Mouse (Mus musculus): Measurements from ENCODE around the gene Szrd1.
"Not testable (repeated sequence)": the region's sequence is repeated elsewhere in the genome, so short reads cannot be mapped to it uniquely, and the experiment has no call there.

Gene Szrd1

DNA sequence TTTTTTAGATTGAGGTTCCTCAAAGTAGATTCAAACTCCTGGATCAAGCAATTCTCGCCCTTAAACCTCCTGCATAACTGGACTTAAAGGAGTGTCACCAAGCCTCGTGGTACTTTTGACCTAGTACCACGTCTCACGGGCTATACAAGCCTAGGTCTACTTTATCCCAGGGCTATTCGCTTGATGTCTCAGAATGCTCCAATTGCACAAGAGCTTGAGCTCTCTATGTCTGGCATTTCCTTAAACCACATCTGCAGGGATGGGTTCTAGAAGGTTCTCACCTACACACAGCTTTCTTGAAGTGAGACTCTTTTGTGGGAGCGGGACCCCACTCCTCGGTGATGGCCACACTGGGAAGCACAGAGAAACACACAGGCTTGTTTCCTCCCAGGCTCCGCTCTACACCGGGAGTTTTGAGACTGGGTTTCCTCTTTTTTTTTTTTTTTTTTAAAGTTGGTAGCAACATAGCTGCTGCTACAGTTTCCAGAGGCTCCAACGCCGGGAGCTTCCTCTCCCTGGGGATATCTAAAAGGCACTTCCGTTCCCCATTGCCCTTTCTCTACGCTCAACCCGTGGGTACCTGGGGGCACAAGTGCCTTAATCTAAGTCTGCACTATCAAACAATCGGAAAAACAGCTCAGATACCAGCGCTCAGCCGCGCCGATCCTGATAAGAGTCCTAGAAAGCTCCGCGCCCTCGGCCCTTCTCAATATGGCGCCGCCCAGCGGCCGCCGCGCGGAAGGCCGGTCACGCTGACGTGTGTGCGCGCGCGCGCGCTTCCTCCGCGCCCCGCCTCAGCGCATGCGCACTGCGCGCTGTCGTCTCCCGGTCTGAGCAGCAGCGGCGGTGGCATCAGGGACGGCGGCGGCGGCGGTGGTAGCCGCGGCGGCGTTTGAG is 7.8 kb upstream of the Szrd1 start, which contains the start of gene Fbxo42:
Gene Fbxo42 (plus strand): TSS at position 802 of the 897 bp plus-strand sequence.
- DNase-seq (ENCODE audit: low spot score in 2 of 2) = peak; percentile 84 to 94

GRCm38 (mm10) chr4:141146491-141147033 is 7.0 kb upstream of the Szrd1 start:
- no peak for DNase-seq (ENCODE audit: low spot score in 2 of 2)

DNA sequence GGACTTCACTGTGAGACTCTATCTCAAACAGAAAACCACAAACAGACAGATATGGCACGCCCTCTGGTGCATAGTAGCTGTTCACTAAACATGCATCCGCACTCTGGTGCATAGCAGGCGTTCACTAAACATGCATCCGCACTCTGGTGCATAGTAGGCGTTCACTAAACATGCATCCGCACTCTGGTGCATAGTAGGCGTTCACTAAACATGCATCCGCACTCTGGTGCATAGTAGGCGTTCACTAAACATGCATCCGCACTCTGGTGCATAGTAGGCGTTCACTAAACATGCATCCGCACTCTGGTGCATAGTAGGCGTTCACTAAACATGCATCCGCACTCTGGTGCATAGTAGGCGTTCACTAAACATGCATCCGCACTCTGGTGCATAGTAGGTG is 5.5 kb upstream of the Szrd1 start:
- not testable (repeated sequence) for DNase-seq (ENCODE audit: low spot score in 2 of 2)

GRCm38 (mm10) chr4:141142285-141142811 is 2.8 kb upstream of the Szrd1 start:
- DNase-seq (ENCODE audit: low spot score in 2 of 2) = peak in 1 of 2 experiments; percentile 72

DNA sequence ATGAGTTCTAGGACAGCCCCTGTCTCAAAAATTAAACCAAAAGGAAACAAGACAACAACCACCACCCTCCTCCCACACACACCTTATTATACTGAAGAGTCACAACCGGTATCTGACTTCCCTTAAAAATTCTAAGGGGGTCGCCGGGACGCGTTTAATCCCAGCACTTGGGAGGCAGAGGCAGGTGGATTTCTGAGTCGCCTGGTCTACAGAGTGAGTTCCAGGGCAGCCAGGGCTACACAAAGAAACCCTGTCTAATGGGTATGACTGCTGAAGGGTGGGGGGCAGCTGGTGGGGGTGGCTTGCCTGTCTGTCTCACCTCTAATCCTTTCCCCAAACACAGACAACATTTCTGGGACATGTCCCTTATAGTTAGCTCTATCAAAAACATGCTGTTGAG is 1.4 kb upstream of the Szrd1 start:
- DNase-seq (ENCODE audit: low spot score in 2 of 2) = no peak

GRCm38 (mm10) chr4:141140354-141140753 is 779 bp upstream of the Szrd1 start:
- not testable (repeated sequence) for DNase-seq (ENCODE audit: low spot score in 2 of 2)

- DNase-seq (ENCODE audit: low spot score in 2 of 2) = no peak
Observed at GRCm38 (mm10) chr4:141138425-141139115, 1.0 kb downstream of the Szrd1 start.

DNA sequence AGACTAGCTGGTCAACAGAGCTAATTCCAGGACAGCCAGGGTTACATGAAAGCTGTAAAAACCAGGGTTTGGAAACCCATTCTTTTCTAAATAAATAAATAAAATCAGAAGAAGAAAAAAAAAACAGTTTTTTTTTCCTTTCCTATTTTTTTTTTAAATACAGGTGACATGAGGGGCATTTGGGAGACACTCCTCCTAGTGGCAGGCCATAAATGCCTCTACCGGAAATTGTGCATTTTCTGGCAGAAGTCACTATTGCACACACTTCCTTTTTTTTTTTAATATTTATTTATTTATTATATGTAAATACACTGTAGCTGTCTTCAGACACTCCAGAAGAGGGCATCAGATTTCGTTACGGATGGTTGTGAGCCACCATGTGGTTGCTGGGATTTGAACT is 1.8 kb downstream of the Szrd1 start:
- not testable (repeated sequence) for DNase-seq (ENCODE audit: low spot score in 2 of 2)

- DNase-seq (ENCODE audit: low spot score in 2 of 2) = no peak
Observed at GRCm38 (mm10) chr4:141136126-141136525, 3.4 kb downstream of the Szrd1 start.

- DNase-seq (ENCODE audit: low spot score in 2 of 2) = no peak
Observed at GRCm38 (mm10) chr4:141134751-141135530, 4.6 kb downstream of the Szrd1 start.

- no peak for DNase-seq (ENCODE audit: low spot score in 2 of 2)
Observed at GRCm38 (mm10) chr4:141134031-141134441, 5.5 kb downstream of the Szrd1 start.

GRCm38 (mm10) chr4:141133227-141133626 is 6.3 kb downstream of the Szrd1 start:
- DNase-seq (ENCODE audit: low spot score in 2 of 2) = no peak

DNA sequence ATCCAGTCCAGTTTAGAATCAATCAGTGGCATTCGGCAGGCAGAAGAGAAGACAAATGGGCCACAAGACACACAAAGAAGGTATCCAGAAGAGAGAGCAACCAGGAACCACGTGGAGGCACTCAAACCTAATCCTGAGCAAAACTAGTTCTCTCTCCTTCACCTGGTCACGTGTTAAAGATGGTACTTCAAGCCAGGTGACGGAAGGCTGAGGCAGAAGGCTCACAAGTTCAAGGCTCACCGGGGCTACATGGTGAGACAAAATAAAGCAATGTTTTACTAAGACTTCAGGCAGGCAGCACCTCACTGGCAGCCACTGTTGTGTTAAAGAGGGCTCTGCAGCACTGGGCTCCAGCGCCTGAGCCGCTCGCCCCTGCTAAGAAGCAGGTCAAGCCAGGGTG is 7.4 kb downstream of the Szrd1 start:
- DNase-seq (ENCODE audit: low spot score in 2 of 2) = no peak

DNA sequence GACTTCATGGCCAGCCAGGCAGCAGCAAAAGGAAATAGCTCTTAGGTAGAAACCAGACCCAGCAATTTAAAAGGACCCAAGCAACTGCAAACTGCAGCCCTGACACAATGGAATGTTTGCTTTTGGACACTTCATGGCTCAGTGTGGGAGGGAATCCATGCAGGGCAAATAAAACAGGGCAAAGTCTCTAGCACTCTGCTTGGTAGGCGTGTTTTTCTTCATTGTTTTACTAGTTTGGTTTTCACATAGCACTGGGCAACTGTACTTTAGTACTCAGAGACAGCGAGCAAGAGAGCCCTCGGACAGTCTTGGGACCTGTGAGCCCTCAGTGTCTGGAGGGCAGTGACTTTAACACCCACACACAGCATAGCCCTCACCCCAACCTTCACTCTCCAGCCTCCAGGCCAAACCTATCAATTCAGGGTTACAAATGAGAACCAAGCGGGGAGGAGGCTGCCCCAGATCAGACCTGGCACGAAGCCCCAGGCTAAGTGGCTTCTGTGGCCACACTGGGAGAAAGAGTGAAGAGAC is 8.0 kb downstream of the Szrd1 start:
- no peak for DNase-seq (ENCODE audit: low spot score in 2 of 2)

DNA sequence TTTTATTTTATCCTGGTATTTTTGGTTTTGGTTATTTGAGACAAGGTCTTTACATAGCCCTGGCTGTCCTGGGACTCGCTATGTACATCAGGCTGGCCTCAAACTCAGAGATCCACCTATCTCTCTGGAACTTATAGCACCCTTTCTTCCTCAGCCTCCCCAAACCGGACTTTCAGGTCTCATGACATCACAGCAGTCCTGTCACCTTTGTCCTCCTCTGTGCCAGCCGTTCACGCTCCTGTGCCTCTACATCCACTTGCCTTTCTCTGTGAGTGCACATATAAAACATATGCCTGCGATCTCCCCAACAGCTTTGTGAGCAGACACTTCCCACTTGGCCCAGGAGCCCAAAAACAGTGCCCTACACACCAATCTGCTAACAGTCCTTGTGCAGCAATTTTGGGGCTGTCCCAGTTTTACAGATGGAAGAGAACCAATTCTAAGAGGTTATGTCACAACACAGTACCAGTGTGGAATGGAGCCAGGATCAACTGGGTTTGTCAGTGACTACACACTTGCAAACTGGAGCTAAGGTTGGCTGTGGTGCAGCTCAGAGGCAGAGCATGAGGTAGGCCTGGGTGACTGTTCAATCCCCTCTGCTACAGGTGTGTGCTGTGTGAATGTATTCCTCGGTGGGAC is 8.8 kb downstream of the Szrd1 start:
- DNase-seq (ENCODE audit: low spot score in 2 of 2) = no peak

- DNase-seq (ENCODE audit: low spot score in 2 of 2) = no peak
Observed at GRCm38 (mm10) chr4:141129190-141129710, 10.3 kb downstream of the Szrd1 start.

DNA sequence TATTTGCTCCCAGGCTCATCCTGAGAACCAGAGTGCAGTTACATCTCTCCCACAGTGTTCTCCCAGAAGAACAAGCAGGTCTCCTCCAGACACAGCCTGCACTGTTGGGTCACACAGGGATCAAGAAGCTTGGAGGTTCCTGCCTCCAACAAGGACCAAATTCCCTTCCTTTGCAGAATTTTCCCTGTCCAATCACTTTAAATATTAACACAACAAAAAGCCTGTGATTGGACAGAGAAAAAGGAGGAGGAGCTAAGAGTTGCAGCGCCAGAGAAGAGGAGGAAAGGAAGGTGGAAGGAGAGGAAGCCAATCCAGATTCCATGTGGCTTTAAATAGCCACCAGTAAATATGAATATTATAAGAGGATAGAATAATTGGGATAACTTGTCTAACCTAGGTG is 16.5 kb downstream of the Szrd1 start:
- no peak for DNase-seq (ENCODE audit: low spot score in 2 of 2)

DNA sequence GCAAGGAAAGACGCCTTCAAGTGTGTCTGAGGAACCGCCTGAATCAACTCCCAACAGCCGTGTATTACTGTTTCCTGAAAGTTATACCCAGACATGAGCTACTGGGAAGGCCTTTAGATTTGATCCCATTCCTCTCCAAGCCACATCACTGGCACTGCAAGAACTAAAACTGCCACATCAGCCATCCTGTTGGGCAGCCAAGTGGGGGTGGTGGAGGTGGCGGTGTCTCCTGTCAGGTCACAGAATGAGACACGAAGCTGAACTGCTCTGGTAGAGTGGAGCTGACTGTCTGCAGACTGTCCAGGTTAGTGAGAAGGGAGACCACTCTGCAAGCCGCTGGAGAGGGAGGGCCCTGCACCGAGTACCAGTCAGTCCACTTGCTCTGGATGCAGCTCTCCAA is 16.9 kb downstream of the Szrd1 start:
- DNase-seq (ENCODE audit: low spot score in 2 of 2) = no peak

- DNase-seq (ENCODE audit: low spot score in 2 of 2) = peak in 1 of 2 experiments; percentile 64
Observed at GRCm38 (mm10) chr4:141120700-141121099, 18.9 kb downstream of the Szrd1 start.

DNA sequence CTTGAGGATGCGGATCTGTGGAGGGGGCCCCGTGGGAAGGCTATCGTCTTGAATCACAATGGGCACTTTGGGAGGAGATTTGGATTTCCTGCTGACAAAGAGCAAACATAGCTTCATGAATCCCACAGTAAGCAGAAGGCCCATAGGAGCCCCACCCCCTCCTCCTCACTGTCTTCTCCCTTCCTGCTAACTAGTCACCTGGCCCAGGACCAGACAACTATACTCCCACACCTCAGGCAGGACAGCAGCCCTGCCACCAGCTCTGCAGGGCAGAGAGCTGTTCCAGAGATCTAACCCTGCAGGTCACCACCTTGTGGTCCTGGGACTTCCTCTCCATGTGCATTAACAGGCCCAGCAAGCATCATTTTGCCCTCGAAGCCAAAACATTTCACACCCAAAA is 20.9 kb downstream of the Szrd1 start:
- no peak for DNase-seq (ENCODE audit: low spot score in 2 of 2)

Data from frontal cortex, postnatal 10 days (tissue).